Mouse (Mus musculus) G1E (cell line): ENCODE data around the gene Grcc10.

Experiments used
- CTCF ChIP-seq: IDR thresholded peaks from 2 replicates; pipeline ENCODE4 v1.5.1; 2012; ENCODE audit warnings: low read depth, low read length, inconsistent platforms, mixed read lengths
- GATA1 ChIP-seq: IDR thresholded peaks from 2 replicates; pipeline ENCODE4 v1.6.1; 2012; ENCODE audit warnings: borderline replicate concordance, low read length, inconsistent platforms, mixed read lengths
- POLR2AphosphoS5 ChIP-seq: IDR thresholded peaks from 2 replicates; pipeline ENCODE4 v1.6.1; 2012; ENCODE audit warnings: low read depth, low read length, inconsistent platforms; ENCODE audit not compliant: insufficient replicate concordance
- TAL1 ChIP-seq: conservative IDR thresholded peaks from 2 replicates; pipeline ENCODE4 v1.6.1; 2012; ENCODE audit warnings: low read depth, low read length, inconsistent platforms, mixed read lengths

DNA sequence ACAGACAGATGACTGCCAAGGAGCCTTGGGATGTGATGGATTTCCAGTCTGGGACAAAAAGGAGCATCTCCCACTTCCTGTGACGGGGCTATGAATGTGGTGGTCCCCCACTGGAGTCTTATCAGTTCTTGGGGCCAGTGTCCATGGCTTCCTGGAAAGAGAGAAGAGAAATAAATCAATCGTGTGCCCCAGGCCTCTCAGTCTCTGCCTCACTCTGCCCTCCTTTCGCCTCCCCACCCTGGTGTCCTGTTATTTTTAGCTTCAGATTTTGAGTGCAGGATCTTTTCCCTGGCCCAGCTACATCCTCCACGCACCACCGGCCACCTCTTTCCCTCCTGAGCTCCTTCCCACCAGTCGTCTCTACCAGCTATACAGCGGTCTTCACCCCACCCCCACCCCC lies 28.8 kb upstream of the Grcc10 start:
- TF ChIP-seq CTCF (no peak), TAL1 (no peak), GATA1 (no peak), POLR2AphosphoS5 (no peak)
